Mouse (Mus musculus): Measurements from ENCODE around the gene 6430550D23Rik.
"Not testable (repeated sequence)": the region's sequence is repeated elsewhere in the genome, so short reads cannot be mapped to it uniquely, and the experiment has no call there.

Gene 6430550D23Rik

GRCm38 (mm10) chr2:155956134-155957059 is 51.4 kb downstream of the 6430550D23Rik start, which contains the start of gene Cep250:
Gene Cep250, plus strand, starts transcription at chr2:155956458.
- peak; percentile 92 for DNase-seq (ENCODE audit: extremely low read depth, insufficient read length, low spot score)

- peak; percentile 39 for DNase-seq (ENCODE audit: extremely low read depth, insufficient read length, low spot score)
These were observed 55.8 kb downstream of the 6430550D23Rik start for GRCm38 (mm10) chr2:155952006-155952405.

GRCm38 (mm10) chr2:155949362-155949761 is 58.4 kb downstream of the 6430550D23Rik start:
- peak; percentile 60 for DNase-seq (ENCODE audit: extremely low read depth, insufficient read length, low spot score)

GRCm38 (mm10) chr2:155947390-155948002 is 60.3 kb downstream of the 6430550D23Rik start:
- no peak for DNase-seq (ENCODE audit: extremely low read depth, insufficient read length, low spot score)

GRCm38 (mm10) chr2:155946499-155946898 is 61.3 kb downstream of the 6430550D23Rik start:
- DNase-seq (ENCODE audit: extremely low read depth, insufficient read length, low spot score): no peak

- peak; percentile 59 for DNase-seq (ENCODE audit: extremely low read depth, insufficient read length, low spot score)
These were observed 61.7 kb downstream of the 6430550D23Rik start for GRCm38 (mm10) chr2:155946069-155946468.

GRCm38 (mm10) chr2:155945580-155945979 is 62.2 kb downstream of the 6430550D23Rik start:
- DNase-seq (ENCODE audit: extremely low read depth, insufficient read length, low spot score): no peak

- no peak for DNase-seq (ENCODE audit: extremely low read depth, insufficient read length, low spot score)
These were observed 62.7 kb downstream of the 6430550D23Rik start, which contains the start of gene Gdf5 for GRCm38 (mm10) chr2:155945124-155945523. Gene Gdf5, minus strand, starts transcription at chr2:155945367.

GRCm38 (mm10) chr2:155944685-155945084 is 63.1 kb downstream of the 6430550D23Rik start:
- no peak for DNase-seq (ENCODE audit: extremely low read depth, insufficient read length, low spot score)

- no peak for DNase-seq (ENCODE audit: extremely low read depth, insufficient read length, low spot score)
These were observed 64.3 kb downstream of the 6430550D23Rik start for GRCm38 (mm10) chr2:155943463-155943862.

- DNase-seq (ENCODE audit: extremely low read depth, insufficient read length, low spot score): no peak
These were observed 65.9 kb downstream of the 6430550D23Rik start for GRCm38 (mm10) chr2:155941697-155942442.

- DNase-seq (ENCODE audit: extremely low read depth, insufficient read length, low spot score): no peak
These were observed 67.1 kb downstream of the 6430550D23Rik start, which contains the start of gene Gm15557 for GRCm38 (mm10) chr2:155940681-155941080. Gene Gm15557, plus strand, starts transcription at chr2:155940728.

GRCm38 (mm10) chr2:155939897-155940529 is 67.8 kb downstream of the 6430550D23Rik start:
- DNase-seq (ENCODE audit: extremely low read depth, insufficient read length, low spot score): no peak

GRCm38 (mm10) chr2:155929531-155930442 is 78.0 kb downstream of the 6430550D23Rik start, which contains the start of gene Uqcc1:
Gene Uqcc1, minus strand, starts transcription at chr2:155930310.
- DNase-seq (ENCODE audit: extremely low read depth, insufficient read length, low spot score): peak; percentile 97

GRCm38 (mm10) chr2:155928711-155929345 is 78.9 kb downstream of the 6430550D23Rik start:
- DNase-seq (ENCODE audit: extremely low read depth, insufficient read length, low spot score): no peak

- not testable (repeated sequence) for DNase-seq (ENCODE audit: extremely low read depth, insufficient read length, low spot score)
These were observed 82.6 kb downstream of the 6430550D23Rik start for GRCm38 (mm10) chr2:155925213-155925612.

Data from 3134 (cell line).